Mouse (Mus musculus) testis, adult 2 months (tissue): ENCODE measurements around the gene Tldc2. TPM values are rescaled to one million over a fixed set of nuclear protein-coding genes. Genes with fewer than 3 reads are reported as not detected.
A peak's percentile ranks its signal among the peaks of the same experiment; 100 is the strongest.

ENCODE experiments used
- H3K27ac ChIP-seq: fragments of 200-500 bp; 2 replicates; pipeline ENCODE4 v1.5.1; 2012; ENCODE audit warnings: low read depth, low read length; ENCODE audit not compliant: control insufficient read depth, insufficient read depth
- H3K27me3 ChIP-seq: fragments of 200-500 bp; 2 replicates; pipeline ENCODE4 v1.6.1; 2012; ENCODE audit warnings: mild to moderate bottlenecking, low read length, moderate library complexity; ENCODE audit not compliant: control insufficient read depth, insufficient read depth
- H3K36me3 ChIP-seq: fragments of 200-500 bp; 2 replicates; pipeline ENCODE4 v1.6.1; 2012; ENCODE audit warnings: mild to moderate bottlenecking, low read length; ENCODE audit not compliant: control insufficient read depth, insufficient read depth
- H3K4me1 ChIP-seq: fragments of 200-500 bp; 2 replicates; pipeline ENCODE4 v1.6.1; 2012; ENCODE audit warnings: low read length; ENCODE audit not compliant: control insufficient read depth, insufficient read depth
- H3K4me3 ChIP-seq: fragments of 200-500 bp; 2 replicates; pipeline ENCODE4 v1.5.1; 2012; ENCODE audit warnings: low read depth, mild to moderate bottlenecking, low read length, moderate library complexity, mixed read lengths; ENCODE audit not compliant: control insufficient read depth
- CTCF ChIP-seq: fragments of 200-500 bp; IDR thresholded peaks from 2 replicates; pipeline ENCODE4 v1.5.1; 2012; ENCODE audit warnings: low read depth, mild to moderate bottlenecking, inconsistent platforms, low read length, moderate library complexity; ENCODE audit not compliant: control insufficient read depth, insufficient read depth, insufficient replicate concordance
- POLR2A ChIP-seq: fragments of 200-500 bp; IDR thresholded peaks from 2 replicates; pipeline ENCODE4 v1.6.1; 2012; ENCODE audit warnings: low read depth, mild to moderate bottlenecking, inconsistent platforms, low read length, moderate library complexity; ENCODE audit not compliant: control insufficient read depth
- polyA plus RNA-seq: library from polyadenylated mRNA; depleted of rRNA; stranded (reverse); fragments of >200 nt; gene quantifications from 2 replicates; pipeline ENCODE4 v1.2.3, GENCODE M21; 2012

Gene Tldc2
- polyA plus RNA-seq, 1 experiment = not detected

DNA sequence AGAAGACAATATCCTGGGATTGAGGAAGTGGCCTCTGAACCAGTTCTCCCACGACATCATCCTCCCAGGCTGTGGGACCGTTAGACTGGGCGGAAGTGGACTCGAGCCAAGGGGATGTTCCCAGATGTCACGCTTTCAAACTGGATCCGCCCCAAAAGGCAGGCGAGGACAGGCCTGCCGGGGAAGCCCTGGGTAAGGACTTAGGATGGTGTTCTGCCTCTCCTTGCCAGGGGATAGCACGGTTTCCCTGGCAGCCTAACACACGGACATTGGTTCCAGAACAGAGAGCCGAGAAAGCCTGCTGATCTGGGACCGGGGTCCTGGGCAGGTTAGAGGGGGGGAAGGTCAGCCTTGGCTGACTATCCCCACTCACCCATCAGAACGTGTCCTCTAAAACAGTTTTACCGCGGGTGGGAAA, 9.2 kb upstream of the Tldc2 start:
- no peak for TF ChIP-seq POLR2A
- no peak for TF ChIP-seq CTCF
- Histone ChIP-seq H3K27ac (no peak overlapping the region), H3K4me1 (peaks cover 21% of the 10 kb centered on the region), H3K27me3 (no peaks in the 10 kb centered on the region), H3K36me3 (no peaks in the 10 kb centered on the region), H3K4me3 (peak overlapping the region; percentile 72)

DNA sequence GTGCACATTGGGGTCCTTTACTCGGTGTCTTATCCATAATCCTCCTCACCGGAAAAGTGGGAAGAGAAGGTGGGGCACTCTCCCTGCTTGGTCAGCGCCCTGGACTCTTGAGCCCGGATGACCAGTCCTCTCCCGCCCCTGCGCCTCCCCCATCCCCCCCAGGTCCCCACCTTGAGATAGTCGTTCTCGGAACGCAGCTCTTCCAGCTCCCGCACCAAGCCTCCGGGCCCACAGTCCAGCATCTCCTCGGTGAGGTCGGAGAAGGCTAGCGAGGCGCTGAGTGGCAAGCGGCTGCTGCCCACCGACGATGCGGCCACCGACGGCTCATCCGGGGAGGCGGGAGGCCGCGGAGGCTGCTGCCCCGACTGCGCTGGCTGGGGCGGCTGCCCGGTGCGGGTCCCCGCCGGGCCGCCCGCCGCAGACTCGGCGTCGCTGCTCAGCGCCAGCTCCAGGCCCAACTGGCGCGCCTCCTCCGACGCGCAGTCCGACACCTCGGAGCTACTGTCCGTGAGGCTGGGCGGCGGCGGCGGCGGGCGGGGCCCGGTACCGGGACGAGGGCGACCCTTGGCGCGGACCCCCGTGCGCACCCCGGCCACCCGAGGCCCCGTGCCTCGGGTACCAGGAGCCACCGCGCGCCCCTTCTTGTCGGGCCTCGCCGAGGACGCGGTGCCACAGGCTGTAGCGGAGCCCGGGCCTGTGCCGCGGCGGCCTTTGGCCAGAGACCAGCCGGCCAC, 8.6 kb upstream of the Tldc2 start:
- Histone ChIP-seq H3K4me1 (peaks cover 21% of the 10 kb centered on the region), H3K36me3 (no peaks in the 10 kb centered on the region), H3K4me3 (peak overlapping the region; percentile 72), H3K27me3 (no peaks in the 10 kb centered on the region), H3K27ac (no peak overlapping the region)
- TF ChIP-seq POLR2A (no peak), CTCF (no peak)

DNA sequence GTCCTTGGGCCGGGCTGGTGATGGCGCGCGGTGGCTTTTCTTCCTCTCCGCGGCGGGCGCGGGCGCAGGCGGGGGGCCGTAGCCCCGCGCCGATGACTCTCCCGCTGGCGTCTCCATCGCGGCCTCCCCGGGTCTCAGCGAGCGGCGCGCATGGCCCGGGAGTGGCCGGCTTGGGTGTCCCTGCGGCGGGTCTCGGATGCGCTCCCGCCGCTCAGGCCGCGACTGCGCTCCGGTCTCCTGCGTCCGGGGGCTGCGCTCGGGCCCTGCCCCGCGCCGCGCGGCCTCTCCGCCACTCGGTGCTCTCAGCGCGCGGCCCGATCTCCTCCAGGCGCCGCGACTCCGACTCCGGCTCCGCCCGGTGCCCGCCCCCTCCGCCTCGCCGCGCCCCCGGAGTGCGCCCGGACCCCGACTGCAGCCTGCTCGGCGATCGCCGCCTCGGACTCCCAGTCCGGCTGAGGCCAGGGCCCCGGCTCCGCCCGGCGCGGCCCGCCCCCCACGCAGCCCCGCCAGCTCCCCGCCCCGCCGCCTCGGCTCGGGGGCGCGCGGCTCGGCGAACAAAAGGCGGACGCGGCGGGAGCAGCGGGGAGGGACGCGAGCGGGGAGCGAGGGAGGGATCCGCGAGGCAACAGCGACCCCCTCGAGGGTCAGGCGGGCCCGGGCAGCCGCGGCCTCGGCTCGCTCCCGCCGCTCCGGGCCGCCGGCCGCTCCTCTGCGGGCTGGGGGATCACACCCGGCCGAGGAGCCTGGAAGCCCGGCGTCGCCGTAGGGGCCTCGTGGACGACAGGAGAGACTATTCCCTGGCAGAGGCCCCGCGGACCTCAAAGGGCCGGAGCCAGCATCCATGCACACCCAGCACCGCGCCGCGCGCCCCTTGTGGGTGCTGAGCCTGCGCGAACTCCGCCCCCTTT, 7.8 kb upstream of the Tldc2 start, which contains the start of gene Soga1:
TSS of gene Soga1 (minus strand) at position 462 of the 908 bp plus-strand sequence.
- Histone ChIP-seq H3K36me3 (no peaks in the 10 kb centered on the region), H3K27ac (no peak within 1 kb of the TSS), H3K27me3 (no peaks in the 10 kb centered on the region), H3K4me3 (peak within 1 kb of the TSS; percentile 72), H3K4me1 (peaks cover 21% of the 10 kb centered on the region)
- TF ChIP-seq CTCF (peak; percentile 14; the same call in 1 of the 2 replicates), POLR2A (0 out of 2 replicates have a peak, but pooled peaks have one; percentile 25)

DNA sequence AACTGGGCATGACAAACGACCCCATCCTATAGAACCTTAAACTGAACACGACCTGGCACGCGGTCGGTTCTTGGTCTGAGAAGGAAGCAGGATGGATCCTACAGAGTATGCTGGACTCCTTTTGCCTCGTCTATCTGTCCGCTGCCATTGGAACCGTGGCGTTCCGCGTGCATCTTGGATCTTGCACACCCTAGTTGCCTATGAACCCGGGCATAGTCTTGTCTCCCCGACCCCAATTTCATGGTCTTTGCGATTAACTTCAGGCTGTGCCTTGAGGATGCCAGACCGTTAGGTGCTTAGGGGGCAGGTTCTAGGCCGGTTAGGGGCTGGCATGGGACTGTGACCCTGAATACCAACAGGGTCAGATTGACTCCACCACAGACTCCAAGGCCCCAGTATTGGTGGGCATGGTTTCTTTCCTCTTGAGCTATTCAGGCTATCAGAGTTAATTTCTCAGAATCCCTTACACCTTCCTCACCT, 7.1 kb upstream of the Tldc2 start:
- H3K4me1 ChIP-seq = peaks cover 21% of the 10 kb centered on the region
- H3K27me3 ChIP-seq = no peaks in the 10 kb centered on the region
- no peak overlapping the region for H3K27ac ChIP-seq
- H3K36me3 ChIP-seq = no peaks in the 10 kb centered on the region
- peak overlapping the region; percentile 72 for H3K4me3 ChIP-seq
- no peak for TF ChIP-seq POLR2A
- TF ChIP-seq CTCF = no peak

DNA sequence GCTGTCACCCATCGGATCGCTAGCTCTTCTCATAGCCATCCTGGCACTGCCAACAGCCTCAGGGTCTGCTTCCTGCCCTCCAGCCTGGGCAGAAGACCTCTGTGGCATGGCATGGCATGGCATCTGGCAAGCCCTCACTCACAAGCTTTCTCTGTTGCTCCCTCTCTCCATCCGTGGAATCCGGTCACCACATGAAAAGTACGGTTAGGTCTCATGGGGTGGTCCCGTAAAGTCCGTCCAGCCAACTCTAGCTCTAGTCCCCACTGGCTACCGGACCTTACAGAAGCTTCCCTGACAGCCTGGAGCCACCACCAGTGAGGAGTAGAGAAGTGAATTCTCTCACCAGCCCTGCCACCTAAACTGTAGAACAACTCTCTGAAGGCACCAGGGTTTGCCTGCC, 5.5 kb upstream of the Tldc2 start:
- TF ChIP-seq CTCF (no peak), POLR2A (no peak)
- Histone ChIP-seq H3K4me1 (peaks cover 21% of the 10 kb centered on the region), H3K27ac (no peak overlapping the region), H3K36me3 (no peaks in the 10 kb centered on the region), H3K27me3 (no peaks in the 10 kb centered on the region), H3K4me3 (no peak overlapping the region)

DNA sequence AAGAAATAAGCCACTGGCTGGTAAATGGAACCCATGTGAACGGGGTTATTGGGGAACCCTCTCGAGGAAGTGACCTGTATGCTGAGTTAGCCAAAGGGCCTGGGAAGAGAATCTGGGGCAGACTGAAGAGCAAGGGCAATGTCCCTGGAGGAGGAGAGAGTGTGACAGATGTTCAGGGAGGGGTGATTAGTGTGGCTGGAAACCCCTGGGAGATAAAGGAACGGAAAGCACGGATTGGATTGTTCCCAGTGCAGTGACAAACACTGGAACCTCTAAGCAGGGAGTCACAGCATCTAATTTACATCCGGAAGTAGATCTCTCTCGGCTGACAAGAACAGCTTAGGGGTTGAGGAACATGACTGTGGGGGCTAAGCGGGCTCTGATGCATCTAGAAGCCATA, 4.9 kb upstream of the Tldc2 start:
- Histone ChIP-seq H3K27me3 (no peaks in the 10 kb centered on the region), H3K27ac (no peak overlapping the region), H3K36me3 (no peaks in the 10 kb centered on the region), H3K4me3 (no peak overlapping the region), H3K4me1 (peaks cover 21% of the 10 kb centered on the region)
- TF ChIP-seq CTCF = no peak
- TF ChIP-seq POLR2A = no peak
